In the genomic region with DNA sequence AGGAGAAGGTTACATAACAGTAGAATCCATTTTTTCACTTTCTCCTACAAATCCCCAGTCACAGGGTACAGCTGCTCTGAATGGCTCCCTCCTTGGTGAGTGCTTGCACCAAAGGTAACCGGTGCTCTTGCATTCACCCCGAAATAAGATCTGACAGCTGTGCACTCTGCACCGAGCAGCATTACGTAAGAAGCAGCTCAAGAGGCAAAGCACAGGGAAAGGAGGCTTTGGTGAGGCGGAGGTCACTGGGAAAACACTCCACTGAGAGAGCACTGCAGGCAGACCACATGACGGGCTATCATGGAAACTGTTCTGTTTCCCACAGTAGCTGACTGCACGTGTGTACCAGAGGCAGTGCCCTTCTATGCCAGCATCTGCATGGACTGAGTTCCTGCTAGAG, we compare ENCODE assay signal across 10 mouse cellular contexts.
DNase-seq lines count a peak whose midpoint lies in the region; ATAC-seq and TF ChIP-seq lines count a peak whose summit lies in the region.
"Had no signal": no experiment of that assay in that cellular context is flagged by ENCODE, and none has a peak within 500 bp of the region (broad histone marks: within the 10 kb centered on the region; RNA-seq: fewer than 3 reads in every experiment).

No protein-coding gene starts in this region.

- no peaks in the 10 kb centered on the region for H3K36me3 ChIP-seq in embryonic facial prominence, embryonic 11.5 days (replicated peaks; ENCODE audit: control insufficient read depth, insufficient read depth, low read depth, low read length)
- no peaks in the 10 kb centered on the region for H3K36me3 ChIP-seq in limb, embryonic 14.5 days (ENCODE audit: control insufficient read depth, insufficient read depth, low read length)
- H3K36me3 ChIP-seq: G1E; neural tube, embryonic 13.5 days had no signal

- TF ChIP-seq POLR2A in limb, embryonic 14.5 days (IDR thresholded peaks at IDR 0.05; ENCODE audit: borderline replicate concordance, extremely low read depth, insufficient read depth, insufficient read length): no peak

- H3K4me3 ChIP-seq in gastrocnemius, adult 2 months: peak overlapping the region; percentile 45
- H3K4me3 ChIP-seq in embryonic facial prominence, embryonic 11.5 days (ENCODE audit: low read depth, low read length): no peak overlapping the region
- H3K4me3 ChIP-seq in limb, embryonic 14.5 days (replicated peaks; ENCODE audit: low read length): no peak overlapping the region
- H3K4me3 ChIP-seq: neural tube, embryonic 13.5 days had no signal

- DNase-seq in gastrocnemius, adult 2 months: peak; percentile 28
- no peak for DNase-seq in gastrocnemius, postnatal 14 days
- peak; percentile 56 for DNase-seq in embryonic facial prominence, embryonic 11.5 days (ENCODE audit: low spot score)
- peak; percentile 13 for DNase-seq in heart, postnatal 4 days
- peak; percentile 18 for DNase-seq in limb, embryonic 14.5 days (ENCODE audit: low spot score)
- DNase-seq in right cerebral cortex, postnatal 14 days: peak; percentile 47
- no peak for DNase-seq in ovary, adult 18-20 months (ENCODE audit: low spot score)
- DNase-seq in B cell, adult 2 months: no peak

- no peaks in the 10 kb centered on the region for H3K27me3 ChIP-seq in embryonic facial prominence, embryonic 11.5 days (ENCODE audit: control insufficient read depth, insufficient read depth, low read length)
- H3K27me3 ChIP-seq in limb, embryonic 14.5 days (ENCODE audit: control insufficient read depth, insufficient read depth, low read length): no peaks in the 10 kb centered on the region
- H3K27me3 ChIP-seq: neural tube, embryonic 13.5 days had no signal

- H3K4me2 ChIP-seq in embryonic facial prominence, embryonic 11.5 days (ENCODE audit: low read depth, low read length): no peak overlapping the region
- H3K4me2 ChIP-seq in limb, embryonic 14.5 days (replicated peaks; ENCODE audit: low read depth, low read length, severe bottlenecking): no peak overlapping the region
- H3K4me2 ChIP-seq: neural tube, embryonic 13.5 days had no signal

- WGBS in embryonic facial prominence, embryonic 11.5 days: 46% methylated on average over 7 of the region's 7 CpGs
- 47% methylated on average over 7 of the region's 7 CpGs for WGBS in limb, embryonic 14.5 days

- peak overlapping the region; percentile 57 for H3K27ac ChIP-seq in gastrocnemius, adult 2 months
- no peak overlapping the region; the same call in 1 of the 2 replicates for H3K27ac ChIP-seq in embryonic facial prominence, embryonic 11.5 days (replicated peaks; ENCODE audit: low read depth, low read length)
- no peak overlapping the region for H3K27ac ChIP-seq in limb, embryonic 14.5 days (replicated peaks; ENCODE audit: low read depth, low read length)
- H3K27ac ChIP-seq: neural tube, embryonic 13.5 days had no signal

- no peaks in the 10 kb centered on the region for H3K4me1 ChIP-seq in embryonic facial prominence, embryonic 11.5 days (ENCODE audit: control insufficient read depth, insufficient read depth, low read length)
- no peaks in the 10 kb centered on the region for H3K4me1 ChIP-seq in limb, embryonic 14.5 days (ENCODE audit: control insufficient read depth, insufficient read depth, low read length)

- intact Hi-C loops in gastrocnemius, adult 2 months (cut with DNase I): no loop called here
- intact Hi-C loops in gastrocnemius, postnatal 14 days (cut with DNase I; ENCODE audit: low total_unique reads): no loop called here

- no peak overlapping the region for H3K9ac ChIP-seq in embryonic facial prominence, embryonic 11.5 days (replicated peaks; ENCODE audit: low read length)
- no peak overlapping the region for H3K9ac ChIP-seq in limb, embryonic 14.5 days (ENCODE audit: low read depth, low read length, severe bottlenecking)
- H3K9ac ChIP-seq: neural tube, embryonic 13.5 days had no signal

- 0 out of 2 replicates have a peak, but pooled peaks have one; percentile 39 for ATAC-seq in embryonic facial prominence, embryonic 11.5 days (replicated peaks; ENCODE audit: insufficient number of reproducible peaks, low FRiP score, low TSS enrichment, low read depth)
- ATAC-seq in limb, embryonic 14.5 days (ENCODE audit: low FRiP score, low read depth): peak; percentile 55

- TF ChIP-seq CTCF in gastrocnemius, adult 2 months (IDR thresholded peaks at IDR 0.05): no peak

- H3K9me3 ChIP-seq in embryonic facial prominence, embryonic 11.5 days (replicated peaks; ENCODE audit: control insufficient read depth, low read length): no peaks in the 10 kb centered on the region
- H3K9me3 ChIP-seq in limb, embryonic 14.5 days (ENCODE audit: control insufficient read depth, low read length): no peaks in the 10 kb centered on the region
- H3K9me3 ChIP-seq: G1E; neural tube, embryonic 13.5 days had no signal

Comparison
In these comparisons a context has a peak if more than half of its experiments do, and no peak if none do; other contexts are left out.
1. DNase-seq: peak in gastrocnemius, adult 2 months (single experiment), embryonic facial prominence, embryonic 11.5 days (single experiment), heart, postnatal 4 days (single experiment), limb, embryonic 14.5 days (single experiment) and right cerebral cortex, postnatal 14 days (single experiment); none in gastrocnemius, postnatal 14 days (single experiment), ovary, adult 18-20 months (single experiment) and B cell, adult 2 months (0 of 2).